Mouse (Mus musculus) T-helper 2 cell (primary cell): Measurements from ENCODE around the gene Arhgef15.
"Not testable (repeated sequence)": the region's sequence is repeated elsewhere in the genome, so short reads cannot be mapped to it uniquely, and the experiment has no call there.

Experiments used
- in situ Hi-C: fragments of 300-600 bp; cut with MboI, MseI; formaldehyde crosslinking; loops from one replicate; pipeline ENCODE4 v1.15.1; 2025; ENCODE audit warnings: high pct_unique_total_duplicates

The Arhgef15 gene

DNA sequence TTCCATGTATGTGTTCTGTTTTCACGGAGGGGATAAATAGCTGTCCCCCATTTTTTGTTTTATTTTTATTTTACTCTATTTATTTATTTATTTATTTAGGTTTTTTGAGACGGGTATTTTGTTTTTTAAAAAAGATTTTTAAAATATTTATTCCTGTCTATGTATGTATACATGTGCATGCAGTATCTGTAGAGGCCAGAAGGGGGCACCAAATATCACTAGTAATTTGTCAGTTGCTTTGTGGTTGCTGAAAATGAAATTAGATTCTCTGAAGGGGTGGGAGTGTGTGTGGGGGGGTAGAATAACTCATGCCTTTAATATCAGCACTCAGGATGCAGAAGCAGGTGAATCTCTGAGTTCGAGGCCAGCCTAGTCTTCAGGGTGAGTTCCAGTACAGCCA is 8.6 kb upstream of the Arhgef15 start:
- in situ Hi-C loops, result no loop called here

DNA sequence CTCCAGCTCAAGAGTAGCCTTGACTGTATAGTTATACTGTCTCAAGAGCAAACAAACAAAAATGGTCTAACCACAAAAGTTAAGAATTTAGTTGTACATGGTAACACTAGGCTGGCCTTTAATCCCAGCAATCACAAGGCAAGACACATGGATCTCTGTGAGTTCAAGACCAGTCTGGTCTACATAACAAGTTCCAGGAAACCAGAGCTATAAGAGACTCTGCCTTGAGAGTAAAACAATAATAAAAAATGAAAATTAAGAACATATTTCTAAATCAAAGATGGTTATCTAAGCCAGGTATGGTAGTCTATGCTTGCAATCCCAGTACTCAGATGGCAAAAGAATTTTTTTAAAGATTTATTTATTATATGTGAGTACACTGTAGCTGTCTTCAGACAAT is 7.8 kb upstream of the Arhgef15 start:
- in situ Hi-C loops, result no loop called here

GRCm38 (mm10) chr11:68963405-68963804 is 6.1 kb upstream of the Arhgef15 start:
- in situ Hi-C loops, result no loop called here

- in situ Hi-C loops, result not testable (repeated sequence)
These were observed 4.9 kb upstream of the Arhgef15 start for GRCm38 (mm10) chr11:68962159-68962558.

- in situ Hi-C loops, result no loop called here
These were observed 4.3 kb upstream of the Arhgef15 start for GRCm38 (mm10) chr11:68961596-68961995.

GRCm38 (mm10) chr11:68957971-68958370 is 691 bp upstream of the Arhgef15 start:
- in situ Hi-C loops, result loop anchor here (10.0 kb wide), 1 partner anchor 913 kb away; no protein-coding TSS in a partner anchor

GRCm38 (mm10) chr11:68956697-68957096 is 583 bp downstream of the Arhgef15 start:
- in situ Hi-C loops, result loop anchor here (10.0 kb wide), 1 partner anchor 912 kb away; no protein-coding TSS in a partner anchor

DNA sequence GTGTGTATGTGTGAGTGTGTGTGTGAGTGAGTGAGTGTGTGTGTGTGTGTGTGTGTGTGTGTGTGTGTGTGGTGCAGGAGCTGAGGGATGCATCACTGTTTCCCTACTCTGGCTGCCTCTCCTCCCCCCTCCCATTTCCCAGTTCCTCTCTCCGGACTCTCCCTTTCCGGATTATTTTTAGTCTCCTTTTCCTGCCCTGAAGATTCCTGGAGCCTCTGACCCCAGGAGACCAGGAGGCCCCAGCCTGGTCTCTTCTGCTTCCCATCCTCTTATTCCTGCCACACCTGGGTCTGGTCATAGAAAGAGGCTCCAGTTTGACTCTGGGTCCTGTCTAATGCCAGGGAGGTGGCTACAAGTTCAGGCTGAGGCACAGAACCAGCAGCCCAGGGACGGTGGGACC is 1.2 kb downstream of the Arhgef15 start:
- in situ Hi-C loops, result loop anchor here (10.0 kb wide), 1 partner anchor 911 kb away; no protein-coding TSS in a partner anchor

- in situ Hi-C loops, result loop anchor here (10.0 kb wide), 1 partner anchor 911 kb away; no protein-coding TSS in a partner anchor
These were observed 1.8 kb downstream of the Arhgef15 start for GRCm38 (mm10) chr11:68955473-68955872.

DNA sequence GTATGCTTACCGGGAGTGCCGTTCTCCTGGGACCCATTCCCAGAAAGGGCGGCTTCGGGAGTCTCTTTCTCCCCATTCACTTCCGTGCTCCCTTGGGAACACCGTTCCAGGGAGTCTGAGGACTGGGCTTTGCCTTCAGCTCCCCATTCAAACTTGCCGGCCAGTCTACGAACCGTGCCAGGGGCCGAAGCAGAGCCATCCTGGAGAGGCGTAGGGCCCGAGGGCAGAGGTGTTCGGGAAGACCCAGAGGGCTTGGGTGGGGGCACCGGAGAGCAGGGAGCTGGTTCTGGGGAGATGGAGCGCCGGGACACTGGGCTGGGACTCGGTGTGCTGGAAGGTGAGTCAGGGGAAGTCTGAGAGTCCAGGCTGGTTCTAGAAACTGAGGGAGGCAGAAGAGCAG is 2.9 kb downstream of the Arhgef15 start:
- in situ Hi-C loops, result loop anchor here (5.0 to 10.0 kb wide), 2 partner anchors 42 to 910 kb away; no protein-coding TSS in a partner anchor

DNA sequence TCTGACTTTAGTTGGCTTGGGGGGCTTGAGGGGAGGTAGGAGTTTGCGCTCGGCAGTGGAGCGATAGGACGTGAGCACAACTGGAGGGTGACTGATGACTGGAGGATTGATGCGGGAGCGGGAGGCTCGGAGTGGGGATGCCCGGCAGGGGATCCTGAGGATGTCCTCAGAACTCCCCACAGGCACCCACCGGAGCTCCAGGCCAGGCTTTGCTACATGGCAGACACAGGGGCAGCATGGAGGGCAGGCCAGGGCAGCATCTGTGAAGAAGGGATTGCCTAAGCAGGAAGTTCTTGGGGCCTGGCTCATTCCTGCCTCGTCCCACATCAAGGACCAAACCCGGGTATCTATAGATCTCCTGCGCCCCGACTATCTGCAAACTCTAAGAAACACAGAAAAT is 3.4 kb downstream of the Arhgef15 start:
- in situ Hi-C loops, result loop anchor here (5.0 to 10.0 kb wide), 2 partner anchors 42 to 909 kb away; no protein-coding TSS in a partner anchor

DNA sequence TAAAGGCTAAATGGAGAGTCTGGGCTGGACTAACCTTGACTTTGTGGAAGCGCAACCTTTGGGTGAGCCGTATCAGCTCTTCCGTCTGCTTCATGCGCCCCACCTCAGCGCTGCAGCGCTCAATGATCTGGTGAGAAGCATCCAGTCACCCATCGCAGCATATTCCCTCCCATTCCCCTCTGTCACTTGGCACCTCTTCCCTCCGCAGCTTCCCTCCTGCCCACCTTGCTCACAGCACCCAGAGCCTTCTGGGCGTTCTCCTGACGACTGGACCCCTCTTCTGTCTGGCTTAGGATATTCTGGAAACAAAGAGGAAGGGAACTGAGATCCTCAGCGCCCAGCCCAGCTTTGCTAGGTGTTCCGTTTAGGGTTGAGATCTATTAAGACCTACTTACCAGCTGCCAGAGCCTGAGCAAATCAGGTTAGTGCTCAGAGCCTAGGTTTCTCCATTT is 9.7 kb downstream of the Arhgef15 start:
- in situ Hi-C loops, result no loop called here

GRCm38 (mm10) chr11:68946806-68947440 is 10.4 kb downstream of the Arhgef15 start:
- in situ Hi-C loops, result no loop called here

DNA sequence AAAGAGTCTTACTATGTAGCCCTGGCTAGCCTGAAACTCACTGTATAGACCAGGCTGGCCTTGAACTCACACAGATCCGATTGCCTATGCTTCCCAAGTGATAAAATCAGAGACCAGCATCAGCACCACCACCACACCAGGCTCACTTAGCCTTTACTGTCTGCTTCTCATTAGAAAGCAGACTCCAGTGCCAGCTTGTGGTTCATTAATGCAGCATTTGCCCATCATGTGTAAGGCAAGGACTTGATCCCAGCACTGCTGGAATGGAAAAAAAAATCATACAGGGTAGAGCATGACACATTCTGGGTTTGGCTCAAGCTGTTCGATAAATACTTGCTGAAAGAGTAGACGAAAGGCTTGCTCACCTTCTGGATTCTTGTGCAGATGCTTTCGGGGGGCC is 11.3 kb downstream of the Arhgef15 start:
- in situ Hi-C loops, result no loop called here

DNA sequence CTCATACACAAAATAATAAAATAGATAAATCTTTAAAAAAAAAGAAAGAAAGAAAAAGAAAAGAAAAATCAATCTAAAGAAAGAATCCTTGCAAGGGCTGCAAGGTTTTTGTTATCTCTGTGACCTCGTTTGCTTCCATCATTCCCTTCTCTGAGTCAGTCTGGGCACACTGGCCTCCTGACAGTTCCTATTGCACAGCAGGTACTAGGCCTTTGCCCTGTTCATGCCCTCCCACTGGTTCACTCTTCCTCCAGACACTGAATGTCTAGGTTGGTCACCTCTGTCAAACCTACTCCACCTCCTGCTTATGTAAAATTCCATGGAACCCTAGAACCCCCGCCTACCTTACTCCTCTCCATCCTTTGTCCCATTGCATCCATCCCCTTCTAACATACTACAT is 12.0 kb downstream of the Arhgef15 start:
- in situ Hi-C loops, result no loop called here

GRCm38 (mm10) chr11:68942731-68943130 is 14.5 kb downstream of the Arhgef15 start:
- in situ Hi-C loops, result no loop called here

DNA sequence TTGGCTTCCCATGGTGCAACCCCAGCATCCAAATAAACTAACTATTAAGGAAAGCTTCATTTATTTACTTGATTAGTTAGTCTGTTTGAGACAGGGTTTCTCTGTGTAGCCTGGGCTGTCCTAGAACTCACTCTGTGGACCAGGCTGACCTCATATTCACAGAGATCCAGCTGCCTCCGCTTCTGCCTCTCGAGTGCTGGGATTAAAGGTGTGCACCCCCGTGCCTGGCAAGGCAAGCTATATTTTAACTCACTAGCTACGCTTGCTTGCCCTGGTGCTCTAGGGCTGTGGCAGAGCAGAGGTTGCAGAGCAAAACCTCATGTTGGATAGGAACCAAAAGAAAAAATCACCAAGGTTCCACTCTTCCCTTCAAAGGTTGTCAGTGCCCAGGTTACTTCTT is 16.8 kb downstream of the Arhgef15 start:
- in situ Hi-C loops, result no loop called here

GRCm38 (mm10) chr11:68939451-68940304 is 17.6 kb downstream of the Arhgef15 start:
- in situ Hi-C loops, result no loop called here

DNA sequence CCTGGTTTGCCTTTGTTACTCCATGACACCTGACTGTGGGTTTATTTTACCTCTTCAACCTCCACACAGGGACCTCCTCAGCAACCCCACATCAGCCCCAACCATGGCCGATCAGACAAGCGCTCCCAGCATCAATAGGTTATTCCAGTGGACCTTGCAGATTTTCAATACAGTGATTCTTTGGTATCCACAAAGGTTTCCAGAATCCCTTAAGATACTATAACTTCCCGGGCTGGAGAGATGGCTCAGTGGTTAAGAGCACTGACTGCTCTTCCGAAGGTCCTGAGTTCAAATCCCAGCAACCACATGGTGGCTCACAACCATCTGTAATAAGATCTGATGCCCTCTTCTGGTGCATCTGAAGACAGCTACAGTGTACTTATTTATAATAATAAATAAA is 20.3 kb downstream of the Arhgef15 start:
- in situ Hi-C loops, result not testable (repeated sequence)

- in situ Hi-C loops, result no loop called here
These were observed 23.3 kb downstream of the Arhgef15 start for GRCm38 (mm10) chr11:68933885-68934507.

DNA sequence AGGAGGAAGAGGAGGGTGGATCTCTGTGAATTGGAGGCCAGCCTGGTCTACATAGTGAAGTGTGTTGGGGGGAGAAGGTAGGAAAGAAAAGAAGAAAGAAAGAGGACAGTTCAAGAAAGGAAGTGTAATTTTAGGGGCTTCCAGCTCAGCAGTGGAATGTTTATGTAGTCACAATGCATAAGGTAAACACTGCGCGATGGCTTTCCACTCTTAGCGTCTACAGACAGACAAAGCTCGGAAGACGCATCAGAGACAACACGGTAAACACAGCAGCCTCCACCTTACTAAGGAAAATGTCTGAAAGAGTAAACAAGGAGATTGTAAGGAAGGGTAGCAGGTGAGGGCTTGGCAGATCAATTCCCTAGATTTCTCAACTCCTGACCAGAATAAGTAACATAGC is 27.3 kb downstream of the Arhgef15 start:
- in situ Hi-C loops, result no loop called here

- in situ Hi-C loops, result no loop called here
These were observed 30.3 kb downstream of the Arhgef15 start, which contains the start of gene Odf4 for GRCm38 (mm10) chr11:68926981-68927380. Gene Odf4, minus strand, starts transcription at chr11:68927081.
